Mouse (Mus musculus) heart, postnatal 0 days (tissue): ENCODE measurements around the gene Snx6.
"Not testable (repeated sequence)": the region's sequence is repeated elsewhere in the genome, so short reads cannot be mapped to it uniquely, and the experiment has no call there.

Experiments used
- CTCF ChIP-seq: IDR thresholded peaks from 2 replicates; pipeline ENCODE4 v1.5.1; 2016; ENCODE audit warnings: antibody characterized with exemption, control low read depth, low read depth
- EP300 ChIP-seq: IDR thresholded peaks from 2 replicates; pipeline ENCODE4 v1.6.1; 2016; ENCODE audit warnings: antibody characterized with exemption, low read depth

DNA sequence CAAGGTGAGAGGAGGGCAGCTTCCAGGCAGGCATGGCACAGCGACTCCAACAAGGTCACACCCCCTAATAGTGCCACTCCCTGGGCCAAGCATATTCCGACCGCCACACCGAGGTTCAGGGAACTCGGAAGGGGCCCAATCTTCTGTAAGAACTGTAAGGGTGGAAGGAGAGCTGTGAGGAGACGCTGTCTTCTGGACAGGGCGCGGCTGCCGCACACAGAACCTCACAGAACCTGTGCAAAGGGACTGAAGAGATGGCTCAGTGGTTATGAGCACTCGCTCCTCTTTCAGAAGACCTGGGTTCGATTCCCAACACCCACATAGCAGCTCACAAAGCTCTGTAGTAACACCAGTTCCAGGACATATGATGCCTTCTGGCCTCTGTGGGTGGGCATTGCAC lies 78.0 kb downstream of the Snx6 start:
- not testable (repeated sequence) for TF ChIP-seq CTCF, EP300
